Mouse (Mus musculus) liver, embryonic 14.5 days (tissue): ENCODE measurements around the gene Mtmr4. TPM values are rescaled to one million over a fixed set of nuclear protein-coding genes. Genes with fewer than 3 reads are reported as not detected.

Experiments
- ATAC-seq: fragments of 200-750 bp; cut with Nextera tagmentation; 2 replicates; pipeline ENCODE4 v1.8.0; 2017; ENCODE audit warnings: moderate number of reproducible peaks, mild to moderate bottlenecking, moderate library complexity; ENCODE audit not compliant: insufficient read depth
- DNase-seq, 3 experiments: peaks; one replicate each; pipeline ENCODE4 v3.0.0-alpha.2; 2012 to 2013; ENCODE audit warnings: low read depth in 3 of 3, low spot score in 3 of 3
- H3K27ac ChIP-seq: fragments of 300-500 bp; sonication (generic); 2 replicates; pipeline ENCODE4 v1.5.1; 2014; ENCODE audit warnings: moderate library complexity, mild to moderate bottlenecking, control low read depth, inconsistent platforms
- H3K27me3 ChIP-seq: fragments of 300-500 bp; sonication (generic); 2 replicates; pipeline ENCODE4 v1.6.1; 2014; ENCODE audit warnings: mild to moderate bottlenecking, low read length, moderate library complexity; ENCODE audit not compliant: control insufficient read depth, insufficient read depth
- H3K36me3 ChIP-seq: fragments of 300-500 bp; sonication (generic); replicated peaks from 2 replicates; pipeline ENCODE4 v1.6.1; 2014; ENCODE audit warnings: low read depth; ENCODE audit not compliant: control insufficient read depth, insufficient read depth
- H3K4me1 ChIP-seq, 2 experiments: fragments of 200-500 bp in 1 of 2; fragments of 300-500 bp in 1 of 2; sonication (generic) in 1 of 2; replicated peaks; 2 replicates each; pipeline ENCODE4 v1.6.1; 2012 to 2014; ENCODE audit warnings: antibody characterized with exemption in 1 of 2, inconsistent platforms in 1 of 2, low read length in 1 of 2; ENCODE audit not compliant: control insufficient read depth in 2 of 2, insufficient read depth in 2 of 2
- H3K4me2 ChIP-seq: fragments of 300-500 bp; sonication (generic); 2 replicates; pipeline ENCODE4 v1.6.1; 2014; ENCODE audit warnings: low read depth, mild to moderate bottlenecking, control low read depth, moderate library complexity
- H3K4me3 ChIP-seq, 2 experiments: fragments of 200-500 bp in 1 of 2; fragments of 300-500 bp in 1 of 2; sonication (generic) in 1 of 2; 2 replicates each; pipeline ENCODE4 v1.5.1; 2012 to 2014; ENCODE audit warnings: low read depth in 2 of 2, low read length in 2 of 2, mild to moderate bottlenecking in 2 of 2, control low read depth in 1 of 2, inconsistent platforms in 1 of 2, moderate library complexity in 1 of 2; ENCODE audit not compliant: insufficient read depth in 1 of 2
- H3K9ac ChIP-seq: fragments of 300-500 bp; sonication (generic); replicated peaks from 2 replicates; pipeline ENCODE4 v1.6.1; 2014; ENCODE audit warnings: mild to moderate bottlenecking, control low read depth, moderate library complexity
- H3K9me3 ChIP-seq: fragments of 300-500 bp; sonication (generic); 2 replicates; pipeline ENCODE4 v1.6.1; 2016; ENCODE audit warnings: low read length, mixed read lengths; ENCODE audit not compliant: control insufficient read depth
- CTCF ChIP-seq: IDR thresholded peaks from 2 replicates; pipeline ENCODE4 v1.5.1; 2016; ENCODE audit warnings: antibody characterized with exemption, low read depth, control low read depth
- EP300 ChIP-seq: IDR thresholded peaks from 2 replicates; pipeline ENCODE4 v1.6.1; 2016; ENCODE audit warnings: antibody characterized with exemption, low read depth
- WGBS: fragments of 180-500 bp; shearing (Covaris S2); extraction: QIAGEN DNeasy Blood & Tissue Kit; methylation state at CpG from one replicate; pipeline ENCODE4 v1.1.7; 2014; ENCODE audit not compliant: insufficient replicate concordance; 5-methylcytosine and 5-hydroxymethylcytosine counted together
- polyA plus RNA-seq, 2 experiments: library from polyadenylated mRNA; depleted of rRNA in 1 of 2; stranded (reverse) in 1 of 2; unstranded in 1 of 2; fragments of >200 nt; fragmentation: Nextera tagmentation in 1 of 2; extraction: Ambion mirVana in 1 of 2; gene quantifications; 2 replicates each; pipeline versions ENCODE4 v1.2.1 to v1.2.3; 2012 to 2014

The Mtmr4 gene
- polyA plus RNA-seq, 2 experiments: 6.5 to 8.7 TPM

DNA sequence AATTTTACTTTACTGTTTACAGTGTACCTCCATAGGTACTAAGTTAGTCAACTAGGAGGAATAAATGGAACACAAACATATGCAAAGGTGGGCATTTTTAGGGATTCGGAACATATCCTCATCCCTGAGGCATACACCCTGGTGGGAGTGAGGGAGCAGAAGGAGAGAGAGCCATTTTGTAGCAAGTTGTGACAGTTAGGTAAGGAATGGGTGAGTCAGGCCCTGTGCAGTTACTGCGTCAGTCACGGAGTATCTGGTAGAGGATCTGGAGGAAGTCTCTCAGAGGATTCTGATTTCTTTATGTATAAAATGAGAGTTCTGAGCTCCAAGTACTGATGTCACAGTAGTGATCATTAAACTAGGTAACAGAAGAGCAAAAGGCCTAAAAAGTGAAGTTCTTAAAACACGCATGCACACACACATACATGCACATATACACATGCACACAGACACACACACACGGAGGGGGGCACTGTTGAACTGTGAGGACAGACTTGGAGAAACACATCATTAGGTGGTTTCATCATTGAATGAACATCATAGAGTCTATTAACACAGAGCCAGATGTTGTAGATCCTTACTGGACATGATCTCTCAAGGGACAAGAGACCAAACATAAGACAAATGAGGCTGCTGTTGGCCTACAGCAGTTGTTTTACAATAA lies 4.6 kb upstream of the Mtmr4 start:
- Histone ChIP-seq H3K4me2 (no peak overlapping the region), H3K9me3 (no peaks in the 10 kb centered on the region), H3K36me3 (no peaks in the 10 kb centered on the region), H3K4me1 (peaks cover 7 to 9% of the 10 kb centered on the region in 2 experiments), H3K4me3 (no peak overlapping the region), H3K9ac (no peak overlapping the region), H3K27ac (no peak overlapping the region), H3K27me3 (no peaks in the 10 kb centered on the region)
- DNase-seq (no peak), ATAC-seq (no peak)
- 81% methylated on average over 5 of the region's 5 CpGs for WGBS
- TF ChIP-seq EP300 (no peak), CTCF (no peak)

- DNase-seq (no peak), ATAC-seq (no peak)
- H3K9ac ChIP-seq: no peak overlapping the region
- H3K4me2 ChIP-seq: no peak overlapping the region
- no peak overlapping the region for H3K27ac ChIP-seq
- H3K27me3 ChIP-seq: no peaks in the 10 kb centered on the region
- 84% methylated on average over 8 of the region's 8 CpGs for WGBS
- peaks cover 16 to 27% of the 10 kb centered on the region in 2 experiments for H3K4me1 ChIP-seq
- no peak for TF ChIP-seq CTCF
- no peak for TF ChIP-seq EP300
- H3K36me3 ChIP-seq: no peaks in the 10 kb centered on the region
- no peaks in the 10 kb centered on the region for H3K9me3 ChIP-seq
- H3K4me3 ChIP-seq: no peak overlapping the region
Measured at GRCm38 (mm10) chr11:87589605-87590004, 2.4 kb upstream of the Mtmr4 start.

DNA sequence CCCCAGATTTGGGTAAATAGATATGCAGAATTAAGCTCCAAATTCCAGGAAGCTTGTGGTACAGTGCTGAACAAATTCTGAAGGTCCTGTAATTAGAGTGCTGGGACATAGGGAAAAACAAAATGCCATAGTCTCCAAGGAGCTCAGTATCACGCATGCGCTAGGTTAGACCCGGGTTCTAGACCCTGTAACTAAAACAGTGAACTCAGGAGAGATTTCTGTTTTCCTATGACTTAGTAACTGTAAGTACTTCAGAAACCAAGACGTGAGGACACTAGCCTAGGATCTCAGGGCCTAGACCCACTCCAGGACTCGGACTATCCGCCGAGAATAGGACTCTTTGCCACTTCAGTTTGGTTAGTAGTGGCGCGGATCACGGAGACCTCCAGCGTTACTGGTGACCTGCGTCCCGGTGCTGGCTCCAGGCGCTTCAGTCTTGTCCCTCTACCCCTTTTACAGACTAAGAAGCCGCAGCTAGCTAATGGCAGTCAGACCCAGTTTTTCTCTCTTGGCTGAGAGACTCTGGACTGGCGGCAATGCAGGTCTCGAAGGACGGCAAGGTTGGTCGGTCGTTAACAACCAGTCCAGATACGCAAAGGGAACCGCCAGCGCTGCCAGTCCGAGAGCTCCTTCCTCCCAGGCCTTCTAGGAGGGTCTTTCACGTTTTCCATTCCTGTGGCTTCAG lies 979 bp upstream of the Mtmr4 start:
- Histone ChIP-seq H3K27ac (peak overlapping the region; percentile 85), H3K27me3 (no peaks in the 10 kb centered on the region), H3K4me2 (peak overlapping the region; percentile 85), H3K36me3 (no peaks in the 10 kb centered on the region), H3K9me3 (no peaks in the 10 kb centered on the region), H3K4me1 (peaks cover 25 to 32% of the 10 kb centered on the region in 2 experiments), H3K9ac (peak overlapping the region; percentile 87), H3K4me3 (peak overlapping the region; percentile 80 to 88)
- no peak for TF ChIP-seq EP300
- no peak for TF ChIP-seq CTCF
- ATAC-seq (no peak), DNase-seq (no peak)
- WGBS: 2% methylated on average over 25 of the region's 25 CpGs

GRCm38 (mm10) chr11:87592354-87592695 lies 363 bp downstream of the Mtmr4 start:
- Histone ChIP-seq H3K9me3 (no peaks in the 10 kb centered on the region), H3K27me3 (no peaks in the 10 kb centered on the region), H3K4me2 (peak overlapping the region; percentile 94), H3K4me1 (peaks cover 27 to 34% of the 10 kb centered on the region in 2 experiments), H3K9ac (peak overlapping the region; percentile 82), H3K36me3 (peaks cover under 1% of the 10 kb centered on the region; the same call in 1 of the 2 replicates), H3K27ac (peak overlapping the region; percentile 52), H3K4me3 (peak overlapping the region; percentile 79 to 80)
- DNase-seq (no peak), ATAC-seq (no peak)
- TF ChIP-seq EP300 (no peak), CTCF (peak; percentile 58)
- 0% methylated on average over 15 of the region's 15 CpGs for WGBS

DNA sequence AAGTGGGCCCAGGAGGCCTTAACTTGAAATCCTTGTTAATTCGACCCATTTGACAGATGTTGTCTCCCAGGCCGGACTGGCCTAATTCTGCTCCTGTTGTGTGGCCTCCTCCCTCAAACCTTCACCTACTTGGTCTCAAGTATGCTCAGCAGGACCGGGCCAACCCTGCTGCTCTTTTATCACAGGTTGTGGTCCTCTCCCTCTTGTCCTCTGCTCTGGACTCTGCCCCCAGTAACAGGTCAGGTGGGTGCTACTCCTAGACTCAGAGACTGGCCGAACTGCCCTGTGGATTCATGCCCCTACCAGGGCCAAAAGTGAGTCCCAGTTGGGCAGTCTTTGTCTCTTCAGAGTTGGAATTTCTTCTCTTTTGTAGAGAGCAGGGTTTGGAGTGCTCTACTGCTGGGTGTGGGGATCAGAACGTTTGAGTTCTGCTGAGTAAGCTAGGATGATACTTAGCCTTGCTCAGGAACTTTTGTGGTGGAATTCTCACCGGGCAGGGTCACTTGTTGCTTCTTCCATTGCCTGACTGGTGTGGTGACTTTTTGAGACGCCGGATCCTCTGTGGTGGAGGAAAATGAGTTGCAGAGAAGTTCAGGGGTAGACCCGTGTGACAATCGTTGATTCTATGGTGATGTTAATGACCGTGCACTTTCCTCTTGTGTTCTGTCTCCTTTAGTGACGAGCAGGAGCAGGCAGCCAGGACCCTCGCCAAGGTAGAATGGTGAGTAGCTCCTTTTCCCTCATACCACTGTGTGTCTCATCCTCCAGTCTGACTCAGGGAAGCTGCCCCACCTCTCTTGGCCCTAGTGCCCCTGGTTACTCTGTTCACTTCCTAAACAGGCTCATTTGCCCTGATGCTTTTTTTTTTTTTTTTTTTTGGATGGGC lies 994 bp downstream of the Mtmr4 start:
- Histone ChIP-seq H3K4me2 (peak overlapping the region; percentile 94), H3K4me3 (peak overlapping the region; percentile 79 to 80), H3K9ac (peak overlapping the region; percentile 82), H3K4me1 (peaks cover 27 to 34% of the 10 kb centered on the region in 2 experiments), H3K9me3 (no peaks in the 10 kb centered on the region), H3K27ac (peak overlapping the region; percentile 52), H3K36me3 (peaks cover 7% of the 10 kb centered on the region; the same call in 1 of the 2 replicates), H3K27me3 (no peaks in the 10 kb centered on the region)
- DNase-seq: no peak
- WGBS: 28% methylated on average over 13 of the region's 13 CpGs
- no peak; the same call in 1 of the 2 replicates for TF ChIP-seq CTCF
- TF ChIP-seq EP300: no peak
- no peak for ATAC-seq
